14 mouse cellular contexts compared by ENCODE assay signal in the genomic region with DNA sequence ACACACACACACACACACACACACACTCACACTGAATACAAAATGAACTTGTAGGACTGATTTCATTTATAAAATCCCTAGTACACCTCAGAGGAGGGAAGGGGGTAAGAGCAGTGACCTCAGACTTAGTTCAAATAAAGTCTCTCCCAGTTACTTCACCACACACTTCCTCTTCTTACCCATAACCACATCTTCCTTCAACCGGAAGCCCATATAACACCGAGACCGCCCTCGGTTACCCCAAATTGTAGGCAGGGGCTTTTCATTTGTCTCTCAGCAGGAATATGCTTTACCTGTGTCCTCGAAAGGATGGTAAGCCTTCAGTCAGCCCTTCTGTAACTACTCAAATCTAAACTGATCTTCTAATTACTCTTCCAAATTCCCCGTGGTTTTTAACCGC. TPM values are rescaled to one million over a fixed set of nuclear protein-coding genes. Genes with fewer than 3 reads are reported as not detected.
DNase-seq lines count a peak whose midpoint lies in the region; ATAC-seq lines count a peak whose summit lies in the region.
"Had no signal": no experiment of that assay in that cellular context is flagged by ENCODE, and none has a peak within 500 bp of the region (broad histone marks: within the 10 kb centered on the region; RNA-seq: fewer than 3 reads in every experiment).

No protein-coding gene starts in this region.

- ATAC-seq in heart, embryonic 13.5 days (ENCODE audit: extremely low read depth, insufficient number of reproducible peaks, low FRiP score, low TSS enrichment), result no peak
- no peak for ATAC-seq in forebrain, embryonic 13.5 days
- ATAC-seq in forebrain, embryonic 15.5 days (replicated peaks), result no peak
- ATAC-seq: intestine, postnatal 0 days had no signal

- H3K9me3 ChIP-seq in heart, embryonic 13.5 days, result no peaks in the 10 kb centered on the region
- H3K9me3 ChIP-seq in forebrain, embryonic 13.5 days (replicated peaks), result no peaks in the 10 kb centered on the region
- H3K9me3 ChIP-seq in forebrain, embryonic 15.5 days, result no peaks in the 10 kb centered on the region
- H3K9me3 ChIP-seq: limb, embryonic 15.5 days; neural tube, embryonic 13.5 days had no signal

- H3K27me3 ChIP-seq in heart, embryonic 13.5 days (replicated peaks), result no peaks in the 10 kb centered on the region
- H3K27me3 ChIP-seq in forebrain, embryonic 13.5 days, result no peaks in the 10 kb centered on the region
- no peaks in the 10 kb centered on the region for H3K27me3 ChIP-seq in forebrain, embryonic 15.5 days
- H3K27me3 ChIP-seq: limb, embryonic 15.5 days; neural tube, embryonic 13.5 days had no signal

- WGBS in heart, embryonic 13.5 days, result 75% methylated on average over 7 of the region's 7 CpGs
- 92% methylated on average over 7 of the region's 7 CpGs for WGBS in forebrain, embryonic 13.5 days
- 93% methylated on average over 7 of the region's 7 CpGs for whole genome bisulfite sequencing in forebrain, embryonic 15.5 days

- no peak overlapping the region for H3K27ac ChIP-seq in heart, embryonic 13.5 days (replicated peaks)
- no peak overlapping the region for H3K27ac ChIP-seq in forebrain, embryonic 13.5 days
- no peak overlapping the region for H3K27ac ChIP-seq in forebrain, embryonic 15.5 days (replicated peaks)
- H3K27ac ChIP-seq: limb, embryonic 15.5 days; neural tube, embryonic 13.5 days had no signal

- peak overlapping the region; percentile 50 for H3K4me2 ChIP-seq in heart, embryonic 13.5 days
- no peak overlapping the region for H3K4me2 ChIP-seq in forebrain, embryonic 13.5 days
- no peak overlapping the region for H3K4me2 ChIP-seq in forebrain, embryonic 15.5 days (replicated peaks)
- H3K4me2 ChIP-seq: limb, embryonic 15.5 days; neural tube, embryonic 13.5 days had no signal

- H3K4me1 ChIP-seq in heart, embryonic 13.5 days, result peaks cover 25% of the 10 kb centered on the region
- H3K4me1 ChIP-seq in forebrain, embryonic 13.5 days, result no peaks in the 10 kb centered on the region
- H3K4me1 ChIP-seq in forebrain, embryonic 15.5 days, result no peaks in the 10 kb centered on the region
- H3K4me1 ChIP-seq: neural tube, embryonic 13.5 days had no signal

- no peak overlapping the region for H3K9ac ChIP-seq in heart, embryonic 13.5 days
- H3K9ac ChIP-seq in forebrain, embryonic 13.5 days, result no peak overlapping the region
- no peak overlapping the region for H3K9ac ChIP-seq in forebrain, embryonic 15.5 days (replicated peaks)
- H3K9ac ChIP-seq: limb, embryonic 15.5 days; neural tube, embryonic 13.5 days had no signal

- H3K4me3 ChIP-seq in heart, embryonic 13.5 days, result peak overlapping the region; percentile 22; the same call in 1 of the 2 replicates
- H3K4me3 ChIP-seq in forebrain, embryonic 13.5 days, result no peak overlapping the region
- no peak overlapping the region for H3K4me3 ChIP-seq in forebrain, embryonic 15.5 days
- H3K4me3 ChIP-seq: limb, embryonic 15.5 days; neural tube, embryonic 13.5 days had no signal

- DNase-seq in heart, adult 18-20 months, result no peak
- peak; percentile 42 to 48 for DNase-seq in B cell, adult 2 months
- DNase-seq in induced T-regulatory cell, adult 2 months (ENCODE audit: low read depth), result peak; percentile 84
- peak; percentile 29 to 38 for DNase-seq in natural killer cell, adult 2 months (ENCODE audit: low spot score in 2 of 2)
- DNase-seq in adrenal gland, postnatal 10 days, result no peak
- DNase-seq: cerebellum, adult 2 months; gastrocnemius, postnatal 36 days; layer of hippocampus, adult 9-11 months had no signal

- H3K36me3 ChIP-seq in heart, embryonic 13.5 days, result no peaks in the 10 kb centered on the region; the same call in 1 of the 2 replicates
- no peaks in the 10 kb centered on the region for H3K36me3 ChIP-seq in forebrain, embryonic 13.5 days (ENCODE audit: poor library complexity, severe bottlenecking)
- H3K36me3 ChIP-seq in forebrain, embryonic 15.5 days, result no peaks in the 10 kb centered on the region
- H3K36me3 ChIP-seq: limb, embryonic 15.5 days; neural tube, embryonic 13.5 days had no signal

RNA-seq across cellular contexts. Expression of a gene that starts 26.4 kb away (rescaled TPM):
- not detected in 2 replicates for polyA plus RNA-seq in heart, embryonic 13.5 days (2015; fragmentation: Nextera tagmentation; extraction: Ambion mirVana)
- total RNA-seq in heart, adult 18-20 months (2021), result not detected
- not detected in 2 replicates for polyA plus RNA-seq in forebrain, embryonic 13.5 days (2015; fragmentation: Nextera tagmentation; extraction: Ambion mirVana)
- polyA plus RNA-seq in forebrain, embryonic 15.5 days (2015; fragmentation: Nextera tagmentation; extraction: Ambion mirVana), result not detected in 2 replicates
- total RNA-seq in adrenal gland, postnatal 10 days (2021), result not detected
- total RNA-seq: gastrocnemius, postnatal 36 days had no signal
- polyA plus RNA-seq: cerebellum, adult 2 months; intestine, postnatal 0 days; limb, embryonic 15.5 days; neural tube, embryonic 13.5 days had no signal

RNA-seq across cellular contexts. Expression of a gene that starts 27.1 kb away (rescaled TPM):
- polyA plus RNA-seq in heart, embryonic 13.5 days (2015; fragmentation: Nextera tagmentation; extraction: Ambion mirVana), result 24.9 and 25.6 TPM in 2 replicates
- 10 to 100 TPM; 21.3 to 22.6 TPM for total RNA-seq in heart, adult 18-20 months (2021)
- 18.1 TPM in 2 replicates for polyA plus RNA-seq in forebrain, embryonic 13.5 days (2015; fragmentation: Nextera tagmentation; extraction: Ambion mirVana)
- polyA plus RNA-seq in forebrain, embryonic 15.5 days (2015; fragmentation: Nextera tagmentation; extraction: Ambion mirVana), result 22.1 and 22.8 TPM in 2 replicates
- total RNA-seq in adrenal gland, postnatal 10 days (2021), result 10 to 100 TPM; 33.4 to 40.4 TPM

Comparison
In these comparisons a context has a peak if more than half of its experiments do, and no peak if none do; other contexts are left out.
1. DNase-seq: peak in B cell, adult 2 months (2 of 2), induced T-regulatory cell, adult 2 months (single experiment) and natural killer cell, adult 2 months (2 of 2); none in heart, adult 18-20 months (0 of 2) and adrenal gland, postnatal 10 days (single experiment).